Mouse (Mus musculus) yolk sac, embryonic 10.5 days (tissue): Measurements from ENCODE around the gene Rnf31.

Experiments used
- DNase-seq: peaks from one replicate; pipeline ENCODE4 v3.0.0-alpha.2; 2017; ENCODE audit warnings: low spot score

Gene Rnf31

GRCm38 (mm10) chr14:55591331-55591891, at the start of gene Rnf31:
Rnf31 (plus strand) TSS chr14:55591708.
- DNase-seq = peak; percentile 95

- DNase-seq = no peak
These were observed 49.2 kb upstream of the Rnf31 start for GRCm38 (mm10) chr14:55542268-55542667.

- no peak for DNase-seq
These were observed 47.2 kb upstream of the Rnf31 start for GRCm38 (mm10) chr14:55544334-55544733.

- DNase-seq = no peak
These were observed 41.3 kb upstream of the Rnf31 start for GRCm38 (mm10) chr14:55550191-55550590.

GRCm38 (mm10) chr14:55551347-55551746, 40.2 kb upstream of the Rnf31 start:
- no peak for DNase-seq

GRCm38 (mm10) chr14:55551794-55552193, 39.7 kb upstream of the Rnf31 start:
- no peak for DNase-seq

- DNase-seq = no peak
These were observed 36.9 kb upstream of the Rnf31 start for GRCm38 (mm10) chr14:55554635-55555034.

GRCm38 (mm10) chr14:55555788-55556187, 35.7 kb upstream of the Rnf31 start:
- DNase-seq = no peak

- peak; percentile 82 for DNase-seq
These were observed 34.5 kb upstream of the Rnf31 start for GRCm38 (mm10) chr14:55557003-55557402.

- DNase-seq = no peak
These were observed 33.9 kb upstream of the Rnf31 start for GRCm38 (mm10) chr14:55557587-55557986.

- DNase-seq = no peak
These were observed 32.6 kb upstream of the Rnf31 start for GRCm38 (mm10) chr14:55558740-55559448.

- peak; percentile 96 for DNase-seq
These were observed 31.7 kb upstream of the Rnf31 start, which contains the start of gene Dcaf11 for GRCm38 (mm10) chr14:55559799-55560201. Dcaf11 (plus strand) TSS chr14:55560006.

GRCm38 (mm10) chr14:55560202-55561073, 31.1 kb upstream of the Rnf31 start, which contains the start of gene A730061H03Rik:
A730061H03Rik (minus strand) TSS chr14:55560406.
- DNase-seq = peak; percentile 99

- no peak for DNase-seq
These were observed 29.6 kb upstream of the Rnf31 start for GRCm38 (mm10) chr14:55561860-55562259.

- no peak for DNase-seq
These were observed 28.3 kb upstream of the Rnf31 start for GRCm38 (mm10) chr14:55563249-55563648.

- no peak for DNase-seq
These were observed 25.8 kb upstream of the Rnf31 start for GRCm38 (mm10) chr14:55565748-55566147.

GRCm38 (mm10) chr14:55567496-55567895, 24.0 kb upstream of the Rnf31 start:
- no peak for DNase-seq

GRCm38 (mm10) chr14:55570588-55570987, 20.9 kb upstream of the Rnf31 start:
- DNase-seq = no peak

GRCm38 (mm10) chr14:55571760-55572159, 19.7 kb upstream of the Rnf31 start:
- no peak for DNase-seq

GRCm38 (mm10) chr14:55575302-55575701, 16.2 kb upstream of the Rnf31 start, which contains the start of gene Fitm1:
Fitm1 (plus strand) TSS chr14:55575617.
- no peak for DNase-seq

- no peak for DNase-seq
These were observed 15.8 kb upstream of the Rnf31 start for GRCm38 (mm10) chr14:55575711-55576110.

- no peak for DNase-seq
These were observed 15.1 kb upstream of the Rnf31 start for GRCm38 (mm10) chr14:55576376-55576775.
